Mouse (Mus musculus): ENCODE results near the gene Crtc1.

DNA sequence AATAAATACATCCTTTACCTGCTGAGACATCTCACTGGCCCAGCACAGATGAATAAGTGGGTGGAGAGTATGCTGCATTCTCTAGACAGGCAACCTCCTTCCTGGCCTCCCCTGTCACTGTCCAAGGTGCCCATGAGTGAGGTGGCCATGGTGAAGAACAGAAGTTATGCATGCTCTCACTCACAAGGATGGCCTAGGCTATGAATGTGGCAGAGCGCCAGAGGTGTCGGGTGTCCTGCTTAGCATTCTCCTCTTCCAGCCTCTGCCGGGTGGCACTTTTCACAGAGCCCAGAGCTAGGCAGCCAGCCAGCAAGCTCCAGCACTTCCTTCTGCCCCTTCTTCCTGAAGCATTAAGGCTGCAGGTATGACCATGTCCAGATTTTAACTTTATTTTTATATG lies 80.0 kb downstream of the Crtc1 start:
- TF ChIP-seq POLR2AphosphoS2 (IDR thresholded peaks at IDR 0.05; ENCODE audit: low read length) (no peak), BHLHE40 (IDR thresholded peaks at IDR 0.05; ENCODE audit: borderline replicate concordance, low read depth, low read length) (no peak), HCFC1 (IDR thresholded peaks at IDR 0.05; ENCODE audit: low read depth, low read length) (no peak)
